Comparison of ENCODE assay signal across 8 mouse cellular contexts in genomic region chr11:73015391-73016102, GRCm38 (mm10). TPM values are rescaled to one million over a fixed set of nuclear protein-coding genes. Genes with fewer than 3 reads are reported as not detected.
DNase-seq lines count a peak whose midpoint lies in the region; ATAC-seq and TF ChIP-seq lines count a peak whose summit lies in the region.
"Had no signal": no experiment of that assay in that cellular context is flagged by ENCODE, and none has a peak within 500 bp of the region (broad histone marks: within the 10 kb centered on the region; RNA-seq: fewer than 3 reads in every experiment).

No protein-coding gene starts in this region.

- no peaks in the 10 kb centered on the region for H3K36me3 ChIP-seq in lung, embryonic 14.5 days (ENCODE audit: insufficient read depth)
- H3K36me3 ChIP-seq: liver, embryonic 13.5 days had no signal

- peak overlapping the region; percentile 60 for H3K27ac ChIP-seq in left cerebral cortex, adult 2 months
- H3K27ac ChIP-seq in lung, embryonic 14.5 days (ENCODE audit: low read depth): 0 out of 2 replicates have a peak overlapping the region, but pooled peaks have one; percentile 10
- H3K27ac ChIP-seq: liver, embryonic 13.5 days had no signal

- TF ChIP-seq CTCF in left cerebral cortex, adult 2 months (IDR thresholded peaks at IDR 0.05): no peak
- no peak for TF ChIP-seq CTCF in lung, embryonic 14.5 days (IDR thresholded peaks at IDR 0.05; ENCODE audit: low read depth)

- intact Hi-C loops in left cerebral cortex, adult 2 months (cut with DNase I): no loop called here

- 58% methylated on average over 5 of the region's 5 CpGs for WGBS in lung, embryonic 14.5 days

- no peak overlapping the region for H3K9ac ChIP-seq in lung, embryonic 14.5 days
- H3K9ac ChIP-seq: liver, embryonic 13.5 days had no signal

- peaks cover 15% of the 10 kb centered on the region for H3K27me3 ChIP-seq in lung, embryonic 14.5 days (ENCODE audit: insufficient read depth, low read length)

- H3K4me1 ChIP-seq in lung, embryonic 14.5 days (ENCODE audit: insufficient read depth): 0 out of 2 replicates have a peak, but pooled peaks cover 2% of the 10 kb centered on the region

- no peak for ATAC-seq in lung, embryonic 14.5 days (ENCODE audit: insufficient read depth)

- H3K9me3 ChIP-seq in lung, embryonic 14.5 days (ENCODE audit: low read depth, low read length): no peaks in the 10 kb centered on the region
- H3K9me3 ChIP-seq: liver, embryonic 13.5 days had no signal

- peak in 1 of 2 experiments; percentile 40 for DNase-seq in left cerebral cortex, adult 2 months (ENCODE audit: extremely low spot score in 1 of 2, low spot score in 2 of 2)
- DNase-seq in left cerebral cortex, adult 11 months (ENCODE audit: low spot score): no peak
- DNase-seq in adrenal gland, postnatal 25 days: peak; percentile 62
- DNase-seq in cerebellum, postnatal 36 days: peak; percentile 74 to 77
- peak; percentile 61 for DNase-seq in lung, embryonic 14.5 days
- no peak for DNase-seq in c-Kit-positive CD71-positive TER-119-positive erythroid progenitor cells, embryonic 14.5 days (ENCODE audit: low spot score)
- DNase-seq in embryo, embryonic 10.5 days (ENCODE audit: low spot score): no peak
- DNase-seq: liver, embryonic 13.5 days had no signal

- no peak overlapping the region for H3K4me3 ChIP-seq in left cerebral cortex, adult 2 months
- no peak overlapping the region for H3K4me3 ChIP-seq in lung, embryonic 14.5 days (ENCODE audit: low read depth, low read length)
- H3K4me3 ChIP-seq: liver, embryonic 13.5 days had no signal

- no peak overlapping the region for H3K4me2 ChIP-seq in lung, embryonic 14.5 days
- H3K4me2 ChIP-seq: liver, embryonic 13.5 days had no signal

RNA-seq across cellular contexts. Expression of gene Camkk1, which starts 3.3 kb away (rescaled TPM):
- total RNA-seq in left cerebral cortex, adult 2 months (2021): 100 to 1,000 TPM; 118 to 126 TPM
- 2.6 and 3.1 TPM in 2 replicates for total RNA-seq in adrenal gland, postnatal 25 days (2021)
- polyA plus RNA-seq in lung, embryonic 14.5 days (2014; fragmentation: Nextera tagmentation; extraction: Ambion mirVana): 3.2 and 3.5 TPM in 2 replicates

RNA-seq across cellular contexts. Expression of gene P2rx1, which starts 16.6 kb away (rescaled TPM):
- under 1 TPM; 0.20 to 0.40 TPM for total RNA-seq in left cerebral cortex, adult 2 months (2021)
- 0.15 TPM in 1 of 2 replicates, not detected in the other for total RNA-seq in adrenal gland, postnatal 25 days (2021)
- 1.9 and 2.1 TPM in 2 replicates for polyA plus RNA-seq in lung, embryonic 14.5 days (2014; fragmentation: Nextera tagmentation; extraction: Ambion mirVana)

RNA-seq across cellular contexts. Expression of gene Ncbp3, which starts 32.0 kb away (rescaled TPM):
- total RNA-seq in left cerebral cortex, adult 2 months (2021): 10 to 100 TPM; 10.3 to 10.7 TPM
- total RNA-seq in adrenal gland, postnatal 25 days (2021): 10.8 and 15.1 TPM in 2 replicates
- polyA plus RNA-seq in lung, embryonic 14.5 days (2014; fragmentation: Nextera tagmentation; extraction: Ambion mirVana): 12.3 and 13.2 TPM in 2 replicates

RNA-seq across cellular contexts. Expression of gene Atp2a3, which starts 54.6 kb away (rescaled TPM):
- 1 to 10 TPM; 6.9 to 7.0 TPM for total RNA-seq in left cerebral cortex, adult 2 months (2021)
- 5.4 and 6.3 TPM in 2 replicates for total RNA-seq in adrenal gland, postnatal 25 days (2021)
- polyA plus RNA-seq in lung, embryonic 14.5 days (2014; fragmentation: Nextera tagmentation; extraction: Ambion mirVana): 7.4 and 7.6 TPM in 2 replicates

Comparison
In these comparisons a context has a peak if more than half of its experiments do, and no peak if none do; other contexts are left out.
1. DNase-seq: peak in adrenal gland, postnatal 25 days (single experiment), cerebellum, postnatal 36 days (2 of 2) and lung, embryonic 14.5 days (single experiment); none in left cerebral cortex, adult 11 months (single experiment), c-Kit-positive CD71-positive TER-119-positive erythroid progenitor cells, embryonic 14.5 days (single experiment) and embryo, embryonic 10.5 days (single experiment).
2. RNA of gene Camkk1, which starts 3.3 kb away (total RNA-seq): 118 to 126 TPM in left cerebral cortex, adult 2 months; 2.6 to 3.1 TPM in adrenal gland, postnatal 25 days; every median in the first group is over 10 times any median in the second.